Mouse (Mus musculus) lung, embryonic 14.5 days (tissue): ENCODE measurements around the gene Gm9125. TPM values are rescaled to one million over a fixed set of nuclear protein-coding genes. Genes with fewer than 3 reads are reported as not detected.
"Not testable (repeated sequence)": the region's sequence is repeated elsewhere in the genome, so short reads cannot be mapped to it uniquely, and the experiment has no call there.

Experiments used
- ATAC-seq: fragments of 200-750 bp; cut with Nextera tagmentation; 2 replicates; pipeline ENCODE4 v1.8.0; 2017; ENCODE audit warnings: mild to moderate bottlenecking, moderate TSS enrichment, moderate library complexity; ENCODE audit not compliant: insufficient read depth
- DNase-seq: peaks from one replicate; pipeline ENCODE4 v3.0.0-alpha.2; 2015
- H3K27ac ChIP-seq: fragments of 300-500 bp; sonication (generic); 2 replicates; pipeline ENCODE4 v1.5.1; 2014; ENCODE audit warnings: low read depth, mild to moderate bottlenecking, moderate library complexity
- H3K27me3 ChIP-seq: fragments of 300-500 bp; sonication (generic); 2 replicates; pipeline ENCODE4 v1.6.1; 2014; ENCODE audit warnings: low read length, control low read depth; ENCODE audit not compliant: insufficient read depth
- H3K36me3 ChIP-seq: fragments of 300-500 bp; sonication (generic); 2 replicates; pipeline ENCODE4 v1.6.1; 2014; ENCODE audit warnings: control low read depth; ENCODE audit not compliant: insufficient read depth
- H3K4me1 ChIP-seq: fragments of 300-500 bp; sonication (generic); 2 replicates; pipeline ENCODE4 v1.6.1; 2014; ENCODE audit warnings: antibody characterized with exemption, control low read depth; ENCODE audit not compliant: insufficient read depth
- H3K4me2 ChIP-seq: fragments of 300-500 bp; sonication (generic); 2 replicates; pipeline ENCODE4 v1.6.1; 2014; ENCODE audit warnings: mild to moderate bottlenecking
- H3K4me3 ChIP-seq: fragments of 300-500 bp; sonication (generic); 2 replicates; pipeline ENCODE4 v1.5.1; 2014; ENCODE audit warnings: low read depth, low read length
- H3K9ac ChIP-seq: fragments of 300-500 bp; sonication (generic); 2 replicates; pipeline ENCODE4 v1.6.1; 2014
- H3K9me3 ChIP-seq: fragments of 300-500 bp; sonication (generic); 2 replicates; pipeline ENCODE4 v1.6.1; 2016; ENCODE audit warnings: low read depth, low read length, control low read depth
- WGBS: fragments of 180-500 bp; shearing (Covaris S2); extraction: QIAGEN DNeasy Blood & Tissue Kit; methylation state at CpG from one replicate; pipeline ENCODE4 v1.1.7; 2014; 5-methylcytosine and 5-hydroxymethylcytosine counted together
- polyA plus RNA-seq: library from polyadenylated mRNA; unstranded; fragments of >200 nt; fragmentation: Nextera tagmentation; extraction: Ambion mirVana; gene quantifications from 2 replicates; pipeline ENCODE4 v1.2.1, GENCODE M21; 2014

Gene Gm9125
- polyA plus RNA-seq = not detected in 2 replicates

DNA sequence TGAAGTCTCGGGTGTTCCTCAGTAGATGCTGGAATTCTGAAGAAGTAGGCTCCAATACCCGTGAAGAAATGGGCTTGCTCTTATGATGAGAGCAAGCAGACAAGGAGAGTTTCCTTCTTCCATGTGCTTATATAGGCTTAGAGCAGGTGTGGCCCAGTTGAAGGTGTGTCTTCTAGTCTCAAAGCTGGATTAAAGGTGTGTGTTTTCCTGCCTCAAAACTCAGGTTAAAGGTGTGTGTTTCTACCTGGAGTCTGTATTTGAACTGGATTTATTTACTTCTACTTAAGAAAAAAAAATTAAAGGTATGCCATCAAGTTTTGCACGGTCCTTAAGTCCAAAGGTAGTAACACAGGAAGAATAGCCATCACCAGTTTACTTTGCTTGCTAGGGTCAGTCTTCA is at the start of gene Gm9125:
Gm9125 (minus strand) TSS at position 101 of the 400 bp plus-strand sequence.
- H3K27ac ChIP-seq, H3K9me3 ChIP-seq, H3K4me3 ChIP-seq, H3K36me3 ChIP-seq, H3K4me1 ChIP-seq, H3K27me3 ChIP-seq, H3K4me2 ChIP-seq, H3K9ac ChIP-seq, DNase-seq, ATAC-seq: not testable (repeated sequence)
- 61% methylated on average over 1 of the region's 3 CpGs for WGBS

DNA sequence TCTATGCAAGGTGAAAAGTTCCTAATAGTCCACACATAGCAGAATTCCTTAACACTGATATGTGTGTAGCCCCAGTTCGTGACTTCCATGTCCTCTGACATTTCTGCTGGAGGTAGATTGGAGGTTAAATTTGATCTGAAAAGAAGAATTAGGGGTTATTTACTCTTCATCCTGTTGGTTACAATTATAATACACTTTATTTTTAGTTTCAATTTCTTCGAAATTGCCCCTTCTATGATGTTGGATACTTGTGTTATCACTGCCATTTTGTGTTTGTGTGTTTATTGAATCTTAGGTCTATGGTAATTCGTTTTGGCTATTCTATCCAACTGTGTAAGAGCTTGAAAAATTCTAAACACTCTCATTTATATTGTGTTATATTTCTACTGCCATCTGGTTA is 17.9 kb upstream of the Gm9125 start, which contains the start of gene Gm10697:
Gm10697 (minus strand) TSS at position 101 of the 400 bp plus-strand sequence.
- not testable (repeated sequence) for H3K4me2 ChIP-seq, H3K9ac ChIP-seq, H3K9me3 ChIP-seq, H3K36me3 ChIP-seq, ATAC-seq, H3K4me1 ChIP-seq, H3K4me3 ChIP-seq, DNase-seq, H3K27me3 ChIP-seq, H3K27ac ChIP-seq
- no CpG with 5 or more reads among the region's 3 CpGs for WGBS

DNA sequence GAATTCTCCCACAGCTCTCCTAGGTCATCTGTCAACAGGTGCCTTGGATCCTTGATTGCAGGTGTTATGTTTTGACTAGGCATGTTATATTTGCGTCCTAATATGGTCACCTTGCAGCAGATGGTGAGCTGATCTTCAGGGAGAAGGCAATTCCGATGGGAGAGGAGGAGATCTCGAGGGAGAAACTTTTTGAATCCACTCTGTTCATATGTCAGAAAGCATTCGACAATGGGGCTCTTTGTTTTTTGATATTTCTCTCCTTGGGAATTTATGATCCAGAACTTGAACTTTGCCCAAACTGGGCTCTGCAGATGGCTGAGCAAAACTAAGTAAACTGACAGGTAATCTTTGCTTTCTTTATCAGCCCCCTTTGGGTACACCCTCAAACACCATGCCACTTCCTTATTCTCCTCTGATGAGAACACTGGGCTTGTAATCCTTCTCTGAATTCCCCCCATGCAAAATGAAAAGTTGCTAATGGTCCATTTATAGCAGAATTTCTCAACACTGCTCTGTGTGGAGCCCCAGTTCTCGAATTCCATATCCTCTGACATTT is 5.0 kb downstream of the Gm9125 start:
- not testable (repeated sequence) for H3K4me2 ChIP-seq, H3K4me3 ChIP-seq, DNase-seq, H3K27me3 ChIP-seq, H3K9me3 ChIP-seq, H3K27ac ChIP-seq, H3K36me3 ChIP-seq, ATAC-seq, H3K4me1 ChIP-seq, H3K9ac ChIP-seq
- no CpG with 5 or more reads among the region's 5 CpGs for WGBS

DNA sequence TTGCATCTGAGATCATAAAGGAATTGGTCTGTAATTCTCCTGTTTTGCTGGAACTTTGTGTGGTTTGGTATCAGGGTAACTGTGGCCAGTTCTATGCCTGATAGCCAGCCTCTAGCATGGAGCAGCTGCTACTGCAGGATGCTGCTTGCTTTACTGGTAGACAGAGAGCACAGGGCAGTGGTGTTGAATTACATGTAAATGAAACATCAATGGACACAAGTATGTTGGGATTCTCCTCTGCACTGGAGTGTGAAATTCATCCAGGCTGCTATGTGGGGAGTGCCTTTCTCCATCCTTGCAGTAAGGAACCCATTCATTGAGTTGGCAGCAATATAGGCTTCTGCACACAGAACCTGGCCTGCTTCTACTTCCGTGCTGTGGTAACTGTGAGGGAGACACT is 16.4 kb downstream of the Gm9125 start:
- not testable (repeated sequence) for H3K4me1 ChIP-seq, DNase-seq, H3K4me2 ChIP-seq, H3K27ac ChIP-seq, H3K9me3 ChIP-seq, H3K27me3 ChIP-seq, ATAC-seq, H3K9ac ChIP-seq, H3K4me3 ChIP-seq, H3K36me3 ChIP-seq
- WGBS = 90% methylated on average over 1 of the region's 1 CpGs

DNA sequence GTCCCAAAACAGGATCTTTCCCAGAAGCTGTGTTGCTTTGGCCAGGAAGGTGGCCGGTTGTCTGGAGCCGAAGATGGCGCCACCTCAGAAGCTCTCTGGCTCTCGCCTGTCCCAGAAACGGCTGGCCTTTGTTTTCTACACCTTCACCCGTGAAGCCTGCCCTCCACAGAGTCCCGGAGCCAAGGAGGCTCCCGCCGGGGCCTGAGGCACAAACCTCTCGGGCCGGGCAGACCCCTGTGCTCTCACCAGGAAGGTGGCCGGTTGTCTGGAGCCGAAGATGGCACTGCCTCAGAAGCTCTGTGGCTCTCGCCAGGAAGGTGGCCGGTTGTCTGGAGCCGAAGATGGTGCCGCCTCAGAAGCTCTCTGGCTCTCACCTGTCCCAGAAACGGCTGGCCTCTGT is 20.3 kb downstream of the Gm9125 start:
- not testable (repeated sequence) for H3K4me1 ChIP-seq, H3K9ac ChIP-seq, H3K4me2 ChIP-seq, ATAC-seq, H3K27ac ChIP-seq, DNase-seq, H3K36me3 ChIP-seq, H3K9me3 ChIP-seq, H3K27me3 ChIP-seq, H3K4me3 ChIP-seq
- WGBS = 88% methylated on average over 17 of the region's 18 CpGs

Other genes starting within 250 kb of the Gm9125 start
- not detected in 2 replicates for gene Tdpoz3, start 228.9 kb downstream of the Gm9125 start, polyA plus RNA-seq
- gene Gm9117, start 111.3 kb downstream of the Gm9125 start, polyA plus RNA-seq = not detected in 2 replicates
- gene Tdpoz5, start 93.6 kb downstream of the Gm9125 start, polyA plus RNA-seq = not detected in 2 replicates
- not detected in 2 replicates for gene Gm10697, start 17.8 kb upstream of the Gm9125 start, polyA plus RNA-seq
- not detected in 2 replicates for gene Gm10696, start 123.3 kb upstream of the Gm9125 start, polyA plus RNA-seq
- gene Gm5286, start 141.8 kb upstream of the Gm9125 start, polyA plus RNA-seq = not detected in 2 replicates
- not detected in 2 replicates for gene Gm4778, start 209.2 kb upstream of the Gm9125 start, polyA plus RNA-seq